Mouse (Mus musculus): ENCODE measurements around the gene Tenm3.

DNA sequence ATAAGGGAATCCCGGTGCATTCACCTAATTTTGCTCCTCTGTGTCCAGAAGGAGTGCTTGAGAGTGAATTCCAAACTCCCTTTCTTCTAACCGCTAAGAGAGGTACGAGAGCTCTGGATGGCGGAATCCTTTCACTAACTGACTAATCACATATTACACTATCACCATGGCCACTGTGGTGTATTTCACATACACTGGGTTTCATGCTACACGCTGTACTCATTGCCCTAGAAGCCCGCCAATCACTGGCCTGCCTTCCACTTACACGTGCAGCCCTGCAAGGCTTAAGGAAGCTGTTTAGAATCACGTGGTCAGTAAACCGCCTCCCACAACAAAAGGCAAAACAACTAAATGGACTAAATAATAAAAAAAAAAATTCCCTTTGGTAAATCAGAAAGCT, 67.7 kb downstream of the Tenm3 start:
- TF ChIP-seq CTCF (IDR thresholded peaks at IDR 0.05; ENCODE audit: extremely low read depth, insufficient read depth, low read length) (no peak), POLR2A (IDR thresholded peaks at IDR 0.05; ENCODE audit: extremely low read depth, insufficient read depth, low read length) (no peak)
